Mouse (Mus musculus): ENCODE measurements around the gene Ap2a2.

DNA sequence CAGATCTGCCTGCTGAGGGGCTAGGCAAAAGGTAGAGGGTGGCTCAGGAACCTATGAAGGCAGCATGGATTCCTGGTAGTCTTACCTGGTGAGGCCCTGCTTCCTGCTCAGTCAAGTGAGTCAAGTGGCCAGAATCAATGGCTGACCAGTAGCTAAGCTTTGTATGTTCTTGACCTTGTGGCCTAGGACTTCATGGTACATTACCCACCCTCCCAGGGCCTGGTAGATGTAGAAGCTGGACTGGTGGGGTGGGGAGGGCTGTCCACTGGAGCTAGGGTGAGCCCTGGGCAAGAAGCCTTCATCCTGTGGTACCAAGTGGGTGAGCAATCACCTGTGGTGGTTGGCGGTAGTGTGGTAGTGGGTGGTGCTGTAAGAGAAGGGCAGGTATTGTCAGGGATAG is 80.4 kb downstream of the Ap2a2 start:
- TF ChIP-seq CTCF (IDR thresholded peaks at IDR 0.05; ENCODE audit: control insufficient read depth, insufficient read depth, insufficient read length) = no peak
- no peak for TF ChIP-seq MAX (IDR thresholded peaks at IDR 0.05)
- no peak for TF ChIP-seq CEBPB (IDR thresholded peaks at IDR 0.05; ENCODE audit: low read depth)
- no peak for TF ChIP-seq MYOG (IDR thresholded peaks at IDR 0.05; ENCODE audit: control insufficient read depth, extremely low read depth, insufficient read length)
- no peak for TF ChIP-seq USF1 (IDR thresholded peaks at IDR 0.05; ENCODE audit: low read depth)
- no peak for TF ChIP-seq MYOD1 (IDR thresholded peaks at IDR 0.05; ENCODE audit: control insufficient read depth, insufficient read length, low read depth)
- no peak for TF ChIP-seq FOSL1 (IDR thresholded peaks at IDR 0.05; ENCODE audit: insufficient read depth, low read length, poor library complexity, severe bottlenecking)

All from C2C12 (cell line).